Mouse (Mus musculus): ENCODE results near the gene Rag1.

Gene Rag1

DNA sequence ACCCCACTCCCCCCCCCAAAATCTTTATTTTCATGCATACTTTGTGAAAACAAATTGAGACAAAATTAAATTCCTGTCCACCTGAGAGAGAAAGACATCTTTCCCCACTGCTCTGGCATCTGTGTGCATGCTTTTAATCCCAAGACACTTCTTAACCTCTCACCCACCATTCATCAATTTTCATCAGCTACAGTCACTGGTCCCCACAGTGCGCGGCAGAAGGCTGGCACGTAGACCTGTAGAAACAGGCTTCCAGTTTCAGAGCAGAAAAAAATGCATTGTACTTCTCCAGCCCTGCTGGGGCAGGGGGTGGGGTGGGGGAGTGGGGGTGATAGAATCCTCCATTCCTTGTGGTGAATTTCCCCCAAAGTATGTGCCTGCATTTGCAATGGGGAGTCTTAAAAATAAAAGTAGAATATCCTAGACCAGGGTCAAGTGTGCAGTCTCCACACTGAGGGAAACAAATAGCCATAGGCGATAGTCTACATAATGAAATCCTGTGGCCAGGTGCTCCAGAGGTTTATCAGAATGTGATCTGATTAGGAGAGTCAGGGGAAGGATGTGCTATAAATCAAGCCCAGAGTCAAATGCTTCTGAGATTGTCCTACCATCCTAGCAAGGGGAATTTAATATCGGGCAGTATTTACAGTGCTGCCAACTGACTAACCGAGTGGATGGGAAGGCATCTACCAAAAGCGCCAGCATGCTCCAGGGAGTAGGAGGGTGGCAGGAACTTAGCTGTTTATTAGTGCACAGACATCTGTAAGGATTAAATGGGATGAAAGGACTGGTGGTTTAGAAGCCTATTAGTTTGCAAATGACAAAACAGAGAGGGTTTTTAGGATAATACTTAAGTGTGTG, 10.1 kb downstream of the Rag1 start:
- DNase-seq (ENCODE audit: low spot score in 2 of 2): no peak

DNA sequence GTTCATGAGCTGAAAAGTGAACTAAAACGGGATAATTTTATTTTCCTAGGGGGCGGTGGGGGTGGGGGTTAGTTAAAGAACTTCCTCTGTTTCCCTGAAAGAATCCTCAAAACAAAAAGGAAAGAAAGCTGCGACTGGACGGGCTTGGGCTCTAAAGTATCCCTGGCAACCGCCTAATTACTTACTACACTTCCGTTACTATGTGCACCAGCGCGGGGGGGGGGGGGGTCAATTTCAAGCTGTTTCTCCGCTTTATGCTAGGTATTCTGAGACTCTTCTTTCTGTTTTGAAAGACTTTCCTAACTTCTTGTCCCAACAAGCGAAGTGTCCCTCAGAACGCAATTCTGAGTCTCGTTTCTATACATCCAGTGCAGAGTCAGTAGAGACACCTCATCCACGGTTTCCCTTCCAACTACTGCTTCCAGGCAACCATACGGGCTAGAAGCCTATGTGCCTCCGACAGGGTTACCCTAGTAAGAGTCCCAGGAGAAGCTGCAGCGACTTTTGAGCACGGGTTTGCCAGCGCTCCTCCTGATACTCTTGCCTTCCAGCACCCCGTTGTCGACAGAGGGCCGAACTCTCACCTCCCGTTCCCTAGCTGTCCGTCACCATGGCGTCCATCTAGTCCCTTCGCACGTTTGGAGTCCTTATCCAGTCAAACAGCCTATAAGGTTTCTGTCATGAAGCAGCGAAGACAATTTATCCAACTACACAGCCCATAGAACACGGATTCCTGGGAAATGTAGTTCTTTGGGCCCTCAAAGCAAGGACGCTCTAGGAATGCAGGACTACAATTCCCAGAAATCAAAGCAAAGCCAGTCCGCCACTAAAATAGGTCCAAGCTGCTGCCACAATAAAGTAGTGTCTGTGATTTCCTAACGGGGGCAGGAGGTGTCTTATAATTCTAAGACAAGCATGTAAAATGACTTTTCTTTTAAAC, 20.7 kb downstream of the Rag1 start:
- peak; percentile 80 to 88 for DNase-seq (ENCODE audit: low spot score in 2 of 2)

DNA sequence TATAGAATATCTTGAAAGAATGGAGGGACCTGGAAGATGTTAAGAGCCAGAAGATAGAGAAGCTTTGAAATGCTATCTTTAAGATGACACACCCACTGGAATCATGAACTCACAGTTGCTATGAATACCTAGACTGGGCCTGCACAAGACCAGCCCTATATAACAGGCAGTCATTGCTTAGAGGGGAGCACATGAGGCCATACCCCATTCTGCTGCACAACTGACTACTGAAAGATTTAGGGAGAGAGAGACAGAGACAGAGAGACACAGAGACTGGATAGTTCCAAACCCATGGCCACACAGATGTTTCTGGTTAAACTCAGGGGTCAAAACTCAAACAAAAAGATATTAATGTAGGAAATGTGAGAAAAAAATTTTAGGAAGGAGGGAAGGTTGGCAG, 22.1 kb downstream of the Rag1 start:
- no peak for DNase-seq (ENCODE audit: low spot score in 2 of 2)

DNA sequence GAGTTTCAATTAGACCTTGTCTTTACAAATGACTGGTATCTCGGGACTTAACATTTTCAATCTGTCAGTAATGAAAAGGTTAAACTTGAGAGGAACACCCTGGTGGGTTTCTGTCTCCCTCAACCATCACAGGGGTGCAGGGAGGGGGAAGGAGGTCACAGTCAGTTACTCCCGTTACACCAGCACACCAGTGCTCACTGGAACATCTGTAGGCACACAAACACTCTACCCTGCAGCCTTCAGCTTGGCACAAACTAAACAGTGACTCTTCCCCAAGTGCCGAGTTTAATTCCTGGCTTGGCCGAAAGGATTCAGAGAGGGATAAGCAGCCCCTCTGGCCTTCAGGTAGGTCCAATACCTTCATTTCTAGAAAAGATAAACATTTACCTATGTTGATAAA, 24.8 kb downstream of the Rag1 start, which contains the start of gene Rag2:
Gene Rag2 (plus strand): TSS at position 193 of the 400 bp plus-strand sequence.
- no peak for DNase-seq (ENCODE audit: low spot score in 2 of 2)

- no peak for DNase-seq (ENCODE audit: low spot score in 2 of 2)
These were observed 25.3 kb downstream of the Rag1 start for GRCm38 (mm10) chr2:101624011-101624410.

DNA sequence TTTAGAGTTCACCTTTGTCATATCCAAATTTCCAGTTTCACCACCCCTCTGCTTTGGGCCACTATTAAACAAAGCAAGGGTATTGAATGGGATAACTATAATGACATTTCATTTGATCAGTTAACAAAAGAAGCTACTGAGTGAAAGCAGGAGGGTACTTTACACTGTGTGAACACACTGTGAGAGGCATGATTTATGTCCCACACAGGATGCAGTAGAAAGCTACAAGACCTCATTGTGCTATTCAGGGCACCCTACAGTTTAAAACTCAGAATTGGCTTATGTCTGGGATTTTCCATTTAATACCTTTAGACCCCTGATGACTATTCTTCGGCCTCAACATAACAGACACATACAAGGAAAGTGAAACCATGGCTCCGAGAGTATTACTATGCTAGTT, 26.3 kb downstream of the Rag1 start:
- no peak for DNase-seq (ENCODE audit: low spot score in 2 of 2)

- no peak for DNase-seq (ENCODE audit: low spot score in 2 of 2)
These were observed 27.7 kb downstream of the Rag1 start for GRCm38 (mm10) chr2:101621611-101622010.

DNA sequence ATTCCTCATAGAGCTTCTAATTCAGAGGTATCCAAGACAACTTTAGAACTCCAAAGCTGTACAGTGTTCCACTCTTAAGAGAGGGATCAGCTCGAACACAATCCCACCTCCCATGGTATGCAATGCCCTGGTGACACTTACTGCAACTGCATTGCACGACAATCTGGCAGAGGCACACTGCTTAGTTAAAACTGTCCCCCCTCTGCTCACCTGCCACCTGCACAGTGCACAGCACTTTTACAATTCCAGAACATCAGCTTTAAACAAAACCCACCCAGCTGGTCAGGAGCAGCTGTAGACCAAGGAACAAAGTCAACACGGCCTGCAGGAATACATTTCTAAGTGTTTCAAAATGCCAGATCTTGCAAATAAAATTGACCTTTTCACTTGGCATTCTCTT, 28.4 kb downstream of the Rag1 start:
- DNase-seq (ENCODE audit: low spot score in 2 of 2): no peak

DNA sequence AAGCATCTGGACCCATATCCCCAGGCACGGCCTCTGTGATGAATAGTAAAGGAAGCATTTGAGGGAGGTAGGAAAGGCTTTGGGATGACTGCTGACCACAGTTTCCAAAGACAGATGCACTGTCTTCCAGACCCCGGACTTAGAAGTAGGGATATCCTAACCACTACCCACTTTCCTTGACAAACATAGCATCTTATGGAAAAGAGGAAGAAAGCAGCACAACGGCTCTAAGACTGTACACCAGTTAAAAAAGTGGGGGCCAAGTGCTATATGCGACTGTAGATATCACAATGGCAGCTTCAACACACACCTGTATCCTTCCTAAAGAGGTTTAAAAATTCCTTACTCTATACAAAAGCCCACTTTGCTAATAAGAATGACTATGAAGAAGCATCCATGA, 30.9 kb downstream of the Rag1 start:
- no peak for DNase-seq (ENCODE audit: low spot score in 2 of 2)

- DNase-seq (ENCODE audit: low spot score in 2 of 2): peak in 1 of 2 experiments; percentile 36
These were observed 33.6 kb downstream of the Rag1 start for GRCm38 (mm10) chr2:101615464-101616305.

DNA sequence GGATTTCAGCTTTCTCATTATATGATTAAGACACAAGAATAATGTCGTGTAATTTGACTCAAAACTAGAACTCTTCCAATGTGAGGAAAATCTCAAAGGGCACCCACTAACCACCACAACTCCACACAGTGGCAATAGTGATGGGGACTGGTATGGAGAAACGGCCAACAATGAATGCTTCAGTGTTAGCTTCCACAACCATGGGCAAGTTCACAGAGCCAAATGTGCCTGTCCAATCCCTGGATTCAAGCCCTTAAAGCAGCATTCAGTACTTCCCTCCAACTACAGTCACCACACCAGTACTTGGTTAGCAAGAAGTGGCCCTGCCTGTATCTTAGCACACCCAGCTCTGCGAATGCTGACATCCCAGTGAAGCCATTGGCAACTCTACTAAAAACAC, 38.4 kb downstream of the Rag1 start:
- DNase-seq (ENCODE audit: low spot score in 2 of 2): no peak

DNA sequence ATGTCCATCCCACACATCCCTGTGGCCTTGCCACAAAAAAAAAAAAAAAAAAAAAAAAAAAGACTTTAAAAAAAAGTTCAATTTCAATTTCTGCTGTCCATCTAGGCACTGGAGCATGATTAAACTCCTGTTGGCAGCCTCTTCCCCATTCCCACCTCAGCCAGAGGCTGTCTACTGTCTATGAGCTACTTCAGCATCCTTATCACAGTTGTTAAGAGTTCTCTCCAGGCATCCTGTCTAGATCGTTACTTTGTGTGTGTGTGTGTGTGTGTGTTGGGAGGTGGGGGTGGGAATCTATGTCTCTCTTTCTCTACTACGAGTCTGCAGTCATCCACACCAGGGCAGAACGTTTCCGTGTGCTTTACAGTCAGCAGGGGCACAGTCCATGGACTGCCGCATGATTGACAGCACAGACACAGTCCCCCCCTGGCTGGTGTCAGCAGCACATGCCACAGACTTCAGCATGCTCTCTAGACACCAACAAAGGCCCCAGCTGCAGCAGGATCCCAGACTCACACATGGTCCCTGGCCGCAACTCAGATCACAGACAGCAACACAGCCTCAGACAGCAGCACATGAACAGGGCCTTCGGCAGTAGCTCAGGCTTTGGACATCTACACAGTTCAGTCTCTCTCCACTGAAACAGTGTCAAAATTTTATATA, 40.9 kb downstream of the Rag1 start:
- DNase-seq (ENCODE audit: low spot score in 2 of 2): no peak

- DNase-seq (ENCODE audit: low spot score in 2 of 2): no peak
These were observed 46.2 kb downstream of the Rag1 start for GRCm38 (mm10) chr2:101603099-101603498.

DNA sequence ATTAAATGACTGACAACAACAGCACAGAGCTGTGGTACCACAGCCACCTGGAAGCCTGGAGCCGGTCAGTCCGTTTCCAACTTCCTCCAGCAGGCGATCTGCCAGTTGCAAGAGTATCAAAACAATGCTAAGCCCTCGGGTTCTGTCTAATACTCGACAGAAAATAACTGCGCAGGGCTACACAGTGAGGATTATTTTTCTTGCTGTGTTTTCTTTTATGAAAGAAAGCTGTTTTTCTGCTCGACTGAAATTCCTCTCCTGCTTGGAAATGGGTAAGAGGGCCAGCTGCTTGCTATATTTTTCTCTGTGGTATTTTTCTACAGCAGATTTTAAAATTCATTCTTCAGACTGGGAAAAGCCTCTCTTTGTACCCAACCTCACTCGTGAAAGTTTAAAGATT, 48.6 kb downstream of the Rag1 start:
- no peak for DNase-seq (ENCODE audit: low spot score in 2 of 2)

DNA sequence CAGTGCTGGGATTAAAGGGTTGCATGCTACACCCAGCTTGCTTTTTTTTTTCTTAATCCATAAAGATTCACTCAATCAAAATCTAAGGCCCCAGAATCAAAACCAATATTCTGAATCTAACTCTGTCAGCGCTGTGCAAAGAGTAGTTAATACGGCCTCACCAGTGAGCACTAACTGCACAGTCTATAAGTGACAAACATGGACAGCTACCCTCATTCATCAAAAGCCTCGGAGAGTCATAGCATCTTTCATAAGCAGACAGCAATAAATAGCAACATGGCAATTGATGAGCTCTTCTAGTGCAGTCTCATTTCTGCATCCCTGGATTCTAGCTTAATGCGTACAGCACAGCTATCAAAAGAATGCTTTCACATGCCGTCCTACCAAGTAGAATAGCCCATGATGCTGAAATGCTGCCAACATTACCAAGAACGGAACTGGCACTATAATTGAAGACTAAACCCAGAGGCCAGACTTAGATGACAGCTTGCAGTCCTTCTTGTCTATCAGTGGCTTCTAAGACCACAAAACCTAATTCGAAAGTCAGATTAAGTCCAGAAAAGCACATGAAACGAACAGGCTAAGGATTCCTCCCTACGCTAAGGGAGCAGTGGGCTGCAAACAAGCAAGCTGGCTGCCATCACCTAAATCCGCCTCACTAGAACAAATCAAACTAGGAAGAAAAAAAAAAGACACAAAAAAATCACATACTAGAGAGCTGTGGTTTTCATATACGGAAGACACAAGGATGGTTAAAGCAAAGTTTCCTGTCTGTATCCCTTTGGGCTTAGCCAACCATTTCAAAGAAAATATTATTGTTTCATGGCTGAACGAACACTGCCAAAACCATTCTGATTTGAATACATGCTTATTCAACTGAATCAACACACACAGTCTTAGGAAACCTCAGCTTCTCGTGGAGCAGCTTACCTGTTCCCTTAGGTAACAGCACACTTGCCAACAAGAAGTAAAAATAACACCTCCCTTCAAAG, 50.8 kb downstream of the Rag1 start:
- DNase-seq (ENCODE audit: low spot score in 2 of 2): no peak

DNA sequence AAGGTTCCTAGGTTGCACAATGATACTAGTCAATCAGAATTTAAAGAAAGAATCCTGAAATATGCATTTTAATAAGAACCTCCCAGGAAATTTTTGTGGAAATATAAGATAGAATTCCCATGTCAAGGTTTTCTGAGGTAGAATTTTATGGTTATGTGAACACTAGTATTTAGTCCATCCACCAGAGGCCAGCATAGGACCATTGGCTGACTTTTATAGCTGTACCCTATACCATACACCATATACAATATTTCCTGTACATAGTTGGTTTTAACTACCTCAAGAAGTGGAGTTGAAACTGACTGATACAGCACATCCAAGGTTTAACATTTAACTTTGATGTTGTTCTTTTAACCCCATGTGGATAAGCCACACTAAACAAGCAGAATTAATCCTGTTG, 52.1 kb downstream of the Rag1 start:
- no peak for DNase-seq (ENCODE audit: low spot score in 2 of 2)

- no peak for DNase-seq (ENCODE audit: low spot score in 2 of 2)
These were observed 54.6 kb downstream of the Rag1 start for GRCm38 (mm10) chr2:101594681-101595080.

- DNase-seq (ENCODE audit: low spot score in 2 of 2): no peak
These were observed 56.4 kb downstream of the Rag1 start for GRCm38 (mm10) chr2:101592886-101593285.

DNA sequence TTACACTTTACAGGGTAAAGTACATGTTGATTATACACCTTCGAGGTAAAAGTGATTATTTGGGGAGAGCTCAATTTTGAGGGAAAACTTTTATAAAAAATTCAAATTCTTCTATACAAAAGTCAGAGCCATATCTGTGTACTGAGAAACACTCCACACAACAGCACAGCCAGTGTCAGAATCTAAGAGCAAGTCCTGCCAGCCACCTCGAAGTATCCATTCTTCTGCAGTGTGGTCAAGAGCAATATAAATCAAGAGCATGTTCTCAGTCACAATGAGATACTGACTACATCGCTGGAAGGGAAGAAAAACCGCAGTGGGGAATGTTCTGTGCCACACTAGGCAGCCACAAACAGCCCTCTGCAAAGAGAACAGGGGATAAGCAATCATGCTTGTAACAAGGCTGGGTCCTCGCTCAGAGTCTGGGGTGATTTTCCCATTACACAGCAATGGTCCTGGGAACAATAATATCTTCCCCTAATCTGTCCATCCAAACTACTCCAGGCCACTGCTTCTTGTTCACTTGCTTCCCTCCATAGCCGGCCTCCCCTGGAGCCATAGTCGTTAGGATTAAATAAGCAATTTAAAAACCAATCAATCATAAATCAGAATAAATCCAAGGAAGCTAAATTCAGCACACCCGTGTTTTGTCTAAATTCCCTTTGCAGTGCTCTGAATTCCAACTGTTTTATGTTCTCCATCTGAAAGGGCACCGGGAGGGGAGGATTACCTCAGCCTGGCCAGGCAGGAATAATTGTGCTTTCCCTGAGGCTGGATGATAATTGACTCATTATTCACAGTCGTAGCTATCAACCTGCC, 57.1 kb downstream of the Rag1 start:
- no peak for DNase-seq (ENCODE audit: low spot score in 2 of 2)
